Mouse (Mus musculus): ENCODE measurements at regions not wholly inside any gene's neighbourhood (a gene's known extent, or its start where the extent isn't known, plus 50 kb on each side); places are given as distances from the start of the nearest gene placed in this dataset.

DNA sequence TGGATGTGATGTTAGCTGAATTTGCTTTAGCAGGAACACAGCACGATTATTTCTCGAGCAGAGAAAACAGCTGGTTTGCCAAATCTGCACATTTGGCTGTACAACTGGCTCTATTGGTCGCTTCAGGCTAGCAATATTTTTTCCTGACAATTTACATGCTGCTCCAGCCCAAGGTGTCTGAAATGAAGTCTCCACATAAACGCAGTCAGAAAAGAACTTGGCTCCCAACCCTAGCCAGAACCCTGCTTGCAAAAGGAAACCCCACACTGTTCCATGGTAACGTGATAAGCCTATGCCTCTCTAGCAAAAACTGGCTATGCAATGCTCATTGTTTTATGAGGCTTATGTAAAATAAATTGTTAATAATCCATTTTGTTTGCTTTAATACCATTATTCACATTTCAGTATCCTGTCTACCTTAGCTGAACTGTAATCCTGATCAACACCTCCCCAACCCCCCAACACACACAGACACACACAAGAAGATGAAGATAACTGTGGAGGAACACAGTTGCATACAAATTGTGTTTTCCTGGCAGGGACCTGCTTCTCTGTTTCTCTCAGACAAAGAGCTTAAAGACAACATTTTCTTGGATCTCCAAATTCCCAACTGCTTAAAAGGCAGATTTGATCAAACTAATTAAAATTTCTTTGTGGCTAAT is 79.3 kb upstream of the Chl1 start:
- no peak for DNase-seq

DNA sequence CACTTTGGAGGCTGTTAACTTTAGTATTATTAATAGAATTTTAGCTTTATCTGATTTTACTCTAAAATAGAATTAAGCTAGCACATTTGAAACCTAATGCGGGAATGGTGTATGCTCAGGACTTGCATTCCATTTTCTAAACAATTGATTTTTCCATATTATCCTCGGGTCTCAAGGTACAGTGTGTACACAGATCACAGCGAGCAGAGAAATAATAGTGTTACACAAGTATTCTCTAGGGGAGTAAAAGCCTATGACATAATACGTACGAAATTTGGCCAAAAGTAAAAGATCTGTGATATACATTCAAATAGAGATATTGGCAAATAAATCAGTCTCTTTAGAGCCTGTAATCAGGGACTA is 78.8 kb upstream of the Chl1 start:
- no peak for DNase-seq
